ENCODE assay signal across 17 mouse cellular contexts in the genomic region with DNA sequence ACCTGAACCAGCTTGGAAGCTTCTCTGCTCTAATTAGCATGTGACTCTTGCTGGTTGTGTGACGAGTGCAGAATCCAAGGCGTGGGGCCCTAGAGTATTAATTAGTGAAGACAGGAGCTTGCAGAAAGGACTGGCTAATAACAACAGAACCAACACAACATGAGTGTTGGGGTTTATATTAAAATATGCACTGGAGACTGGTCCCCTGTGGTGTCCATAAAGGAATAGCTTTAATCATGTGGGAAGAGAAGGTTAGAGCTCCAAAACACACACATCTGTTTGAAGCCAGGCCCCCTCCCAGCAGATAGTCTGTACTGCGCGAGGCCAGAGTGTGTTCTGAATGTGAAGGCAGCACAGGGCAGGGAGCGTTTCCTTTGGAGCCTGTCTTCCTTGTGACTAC. TPM values are rescaled to one million over a fixed set of nuclear protein-coding genes. Genes with fewer than 3 reads are reported as not detected.
DNase-seq lines count a peak whose midpoint lies in the region; ATAC-seq and TF ChIP-seq lines count a peak whose summit lies in the region.
"Had no signal": no experiment of that assay in that cellular context is flagged by ENCODE, and none has a peak within 500 bp of the region (broad histone marks: within the 10 kb centered on the region; RNA-seq: fewer than 3 reads in every experiment).

No protein-coding gene starts in this region.

- no peak for TF ChIP-seq EP300 in liver, postnatal 0 days (IDR thresholded peaks at IDR 0.05; ENCODE audit: low read depth)

- no peak overlapping the region for H3K9ac ChIP-seq in liver, postnatal 0 days (replicated peaks)
- no peak overlapping the region; the same call in 1 of the 2 replicates for H3K9ac ChIP-seq in forebrain, embryonic 14.5 days (ENCODE audit: low read length)
- no peak overlapping the region for H3K9ac ChIP-seq in limb, embryonic 13.5 days
- H3K9ac ChIP-seq: heart, embryonic 13.5 days had no signal

- no peak for ATAC-seq in liver, postnatal 0 days
- peak; percentile 29; the same call in 1 of the 2 replicates for ATAC-seq in forebrain, embryonic 14.5 days
- ATAC-seq in limb, embryonic 13.5 days (ENCODE audit: low FRiP score, low read depth) = 0 out of 2 replicates have a peak, but pooled peaks have one; percentile 9

- no peak for TF ChIP-seq CTCF in liver, postnatal 0 days (IDR thresholded peaks at IDR 0.05; ENCODE audit: low read depth)

- no peaks in the 10 kb centered on the region for H3K9me3 ChIP-seq in liver, postnatal 0 days (ENCODE audit: low read length)
- no peaks in the 10 kb centered on the region for H3K9me3 ChIP-seq in forebrain, embryonic 14.5 days (replicated peaks; ENCODE audit: control insufficient read depth, low read length)
- H3K9me3 ChIP-seq in limb, embryonic 13.5 days = no peaks in the 10 kb centered on the region
- H3K9me3 ChIP-seq: heart, embryonic 13.5 days had no signal

- peak overlapping the region; percentile 1; the same call in 1 of the 2 replicates for H3K27ac ChIP-seq in liver, postnatal 0 days (ENCODE audit: low read depth)
- H3K27ac ChIP-seq in forebrain, embryonic 14.5 days (ENCODE audit: low read depth, low read length) = no peak overlapping the region
- H3K27ac ChIP-seq in limb, embryonic 13.5 days = no peak overlapping the region
- H3K27ac ChIP-seq: heart, embryonic 13.5 days; stomach, postnatal 0 days had no signal

- intact Hi-C loops in left cerebral cortex, postnatal 25 days (cut with DNase I) = loop anchor here (10.0 kb wide), 1 partner anchor 132 kb away; no protein-coding TSS in a partner anchor
- intact Hi-C loops in left cerebral cortex, postnatal 36 days (cut with DNase I) = loop anchor here (10.0 kb wide), 3 partner anchors 92 to 212 kb away; no protein-coding TSS in a partner anchor

- H3K4me1 ChIP-seq in liver, postnatal 0 days (ENCODE audit: insufficient read depth) = peaks cover 20% of the 10 kb centered on the region
- H3K4me1 ChIP-seq in forebrain, embryonic 14.5 days (ENCODE audit: control insufficient read depth, insufficient read depth, low read length) = peaks cover 7% of the 10 kb centered on the region
- H3K4me1 ChIP-seq in limb, embryonic 13.5 days = peaks cover 37% of the 10 kb centered on the region

- H3K4me2 ChIP-seq in liver, postnatal 0 days (ENCODE audit: low read depth, low read length) = no peak overlapping the region
- H3K4me2 ChIP-seq in forebrain, embryonic 14.5 days (ENCODE audit: low read length) = no peak overlapping the region
- no peak overlapping the region for H3K4me2 ChIP-seq in limb, embryonic 13.5 days (replicated peaks)
- H3K4me2 ChIP-seq: heart, embryonic 13.5 days had no signal

- H3K27me3 ChIP-seq in liver, postnatal 0 days (ENCODE audit: insufficient read depth, low read length) = no peaks in the 10 kb centered on the region
- no peaks in the 10 kb centered on the region for H3K27me3 ChIP-seq in forebrain, embryonic 14.5 days (replicated peaks; ENCODE audit: control insufficient read depth, insufficient read depth, low read length)
- H3K27me3 ChIP-seq in limb, embryonic 13.5 days = no peaks in the 10 kb centered on the region
- H3K27me3 ChIP-seq: heart, embryonic 13.5 days had no signal

- DNase-seq in liver, postnatal 0 days = no peak
- DNase-seq in liver = no peak
- peak; percentile 32 for DNase-seq in forebrain, embryonic 14.5 days (ENCODE audit: low spot score)
- DNase-seq in left cerebral cortex, postnatal 25 days (ENCODE audit: low spot score in 2 of 2) = no peak
- no peak for DNase-seq in left cerebral cortex, postnatal 36 days (ENCODE audit: low spot score in 2 of 2)
- no peak for DNase-seq in testis, postnatal 14 days (ENCODE audit: low spot score)
- DNase-seq: cerebellum, adult 8-10 months; kidney, adult 9 months; kidney, postnatal 4 days; lung, adult 18-20 months; lung, postnatal 4 days; right cerebral cortex, adult 18-20 months; spleen, adult 18-20 months; thymus, postnatal 25 days had no signal

- no peak overlapping the region for H3K4me3 ChIP-seq in liver, postnatal 0 days (ENCODE audit: low read depth, low read length)
- no peak overlapping the region for H3K4me3 ChIP-seq in forebrain, embryonic 14.5 days (ENCODE audit: low read depth, low read length)
- no peak overlapping the region for H3K4me3 ChIP-seq in limb, embryonic 13.5 days
- H3K4me3 ChIP-seq: heart, embryonic 13.5 days had no signal

- 90% methylated on average over 5 of the region's 5 CpGs for WGBS in liver, postnatal 0 days (ENCODE audit: insufficient replicate concordance)
- WGBS in forebrain, embryonic 14.5 days = 34% methylated on average over 5 of the region's 5 CpGs
- 57% methylated on average over 5 of the region's 5 CpGs for WGBS in limb, embryonic 13.5 days

- peaks cover 78% of the 10 kb centered on the region for H3K36me3 ChIP-seq in liver, postnatal 0 days (replicated peaks; ENCODE audit: insufficient read depth, low read length)
- H3K36me3 ChIP-seq in forebrain, embryonic 14.5 days (ENCODE audit: control insufficient read depth, insufficient read depth, low read length) = peaks cover 55% of the 10 kb centered on the region
- H3K36me3 ChIP-seq in limb, embryonic 13.5 days = peaks cover 62% of the 10 kb centered on the region

RNA-seq across cellular contexts. Expression of a gene that starts 34.7 kb away (rescaled TPM):
- 33.6 and 37.3 TPM in 2 replicates for polyA plus RNA-seq in liver, postnatal 0 days (2015; fragmentation: Nextera tagmentation; extraction: Ambion mirVana)
- polyA plus RNA-seq in forebrain, embryonic 14.5 days (2014; fragmentation: Nextera tagmentation; extraction: Ambion mirVana) = 38.4 and 43.2 TPM in 2 replicates
- 85.1 and 86.7 TPM in 2 replicates for polyA plus RNA-seq in limb, embryonic 13.5 days (2015; fragmentation: Nextera tagmentation; extraction: Ambion mirVana)
- 10 to 100 TPM; 51.1 to 52.3 TPM for total RNA-seq in left cerebral cortex, postnatal 25 days (2021)
- 10 to 100 TPM; 48.6 to 55.2 TPM for total RNA-seq in left cerebral cortex, postnatal 36 days (2021)

RNA-seq across cellular contexts. Expression of a gene that starts 58.1 kb away (rescaled TPM):
- polyA plus RNA-seq in liver, postnatal 0 days (2015; fragmentation: Nextera tagmentation; extraction: Ambion mirVana) = 1.3 and 1.8 TPM in 2 replicates
- 12.5 and 14.8 TPM in 2 replicates for polyA plus RNA-seq in forebrain, embryonic 14.5 days (2014; fragmentation: Nextera tagmentation; extraction: Ambion mirVana)
- 6.8 and 7.8 TPM in 2 replicates for polyA plus RNA-seq in limb, embryonic 13.5 days (2015; fragmentation: Nextera tagmentation; extraction: Ambion mirVana)
- 10 to 100 TPM; 31.0 to 33.3 TPM for total RNA-seq in left cerebral cortex, postnatal 25 days (2021)
- total RNA-seq in left cerebral cortex, postnatal 36 days (2021) = 10 to 100 TPM; 23.8 to 25.4 TPM
